Mouse (Mus musculus) kidney, adult 2 months (tissue): ENCODE measurements at regions not wholly inside any gene's neighbourhood (a gene's known extent, or its start where the extent isn't known, plus 50 kb on each side); places are given as distances from the start of the nearest gene placed in this dataset.

Experiments
- CTCF ChIP-seq: fragments of 200-500 bp; conservative IDR thresholded peaks from 2 replicates; pipeline ENCODE4 v1.5.1; 2011; ENCODE audit warnings: low read depth, mild to moderate bottlenecking, control low read depth, low read length, moderate library complexity, mixed read lengths; ENCODE audit not compliant: insufficient read depth, insufficient read length
- POLR2A ChIP-seq: fragments of 200-500 bp; IDR thresholded peaks from one replicate; pipeline ENCODE4 v1.6.1; 2011; ENCODE audit warnings: low read depth, low read length, control low read depth

GRCm38 (mm10) chr3:66488724-66489123, 192.1 kb upstream of the Veph1 start:
- TF ChIP-seq CTCF: no peak
- TF ChIP-seq POLR2A: no peak
